Mouse (Mus musculus): ENCODE results near the gene Zbtb45. TPM values are rescaled to one million over a fixed set of nuclear protein-coding genes. Genes with fewer than 3 reads are reported as not detected.

Gene Zbtb45
- polyA plus RNA-seq, 1 experiment from 2014 or later, result 32.8 TPM

GRCm38 (mm10) chr7:12958948-12959347 lies 50.9 kb downstream of the Zbtb45 start:
- ATAC-seq, result no peak
- Histone ChIP-seq H3K27me3 (no peaks in the 10 kb centered on the region), H3K4me2 (no peak overlapping the region), H3K4me3 (no peak overlapping the region), H3K9ac (no peak overlapping the region), H3K27ac (no peak overlapping the region), H3K36me3 (ENCODE audit: poor library complexity, severe bottlenecking) (no peaks in the 10 kb centered on the region), H3K9me3 (replicated peaks) (no peaks in the 10 kb centered on the region), H3K4me1 (no peaks in the 10 kb centered on the region)
- WGBS, result 83% methylated on average over 4 of the region's 4 CpGs

GRCm38 (mm10) chr7:12957511-12957910 lies 52.3 kb downstream of the Zbtb45 start:
- WGBS, result 69% methylated on average over 5 of the region's 5 CpGs
- no peak overlapping the region for H3K9ac ChIP-seq
- no peaks in the 10 kb centered on the region for H3K4me1 ChIP-seq
- no peaks in the 10 kb centered on the region for H3K36me3 ChIP-seq (ENCODE audit: poor library complexity, severe bottlenecking)
- H3K4me2 ChIP-seq, result no peak overlapping the region
- no peak overlapping the region for H3K27ac ChIP-seq
- no peaks in the 10 kb centered on the region for H3K27me3 ChIP-seq
- H3K4me3 ChIP-seq, result no peak overlapping the region
- H3K9me3 ChIP-seq (replicated peaks), result no peaks in the 10 kb centered on the region
- no peak for ATAC-seq

GRCm38 (mm10) chr7:12954896-12955295 lies 54.9 kb downstream of the Zbtb45 start:
- peaks cover 6% of the 10 kb centered on the region for H3K4me1 ChIP-seq
- no peaks in the 10 kb centered on the region for H3K9me3 ChIP-seq (replicated peaks)
- H3K27me3 ChIP-seq, result no peaks in the 10 kb centered on the region
- WGBS, result 54% methylated on average over 3 of the region's 3 CpGs
- ATAC-seq, result no peak
- no peak overlapping the region for H3K27ac ChIP-seq
- no peak overlapping the region for H3K4me3 ChIP-seq
- no peak overlapping the region for H3K4me2 ChIP-seq
- no peaks in the 10 kb centered on the region for H3K36me3 ChIP-seq (ENCODE audit: poor library complexity, severe bottlenecking)
- H3K9ac ChIP-seq, result no peak overlapping the region

Other genes starting within 250 kb of the Zbtb45 start
- 11.4 and 14.9 TPM in 2 replicates for gene Zscan18, start 206.4 kb downstream of the Zbtb45 start, polyA plus RNA-seq (2015; fragmentation: Nextera tagmentation; extraction: Ambion mirVana)
- gene Zfp329, start 191.2 kb downstream of the Zbtb45 start, polyA plus RNA-seq (2015; fragmentation: Nextera tagmentation; extraction: Ambion mirVana), result 31.0 and 31.4 TPM in 2 replicates
- gene Zfp110, start 175.3 kb downstream of the Zbtb45 start, polyA plus RNA-seq (2015; fragmentation: Nextera tagmentation; extraction: Ambion mirVana), result 32.6 and 33.3 TPM in 2 replicates
- 7.0 and 7.5 TPM in 2 replicates for gene Zfp128, start 128.9 kb downstream of the Zbtb45 start, polyA plus RNA-seq (2015; fragmentation: Nextera tagmentation; extraction: Ambion mirVana)
- gene Zscan22, start 112.2 kb downstream of the Zbtb45 start, polyA plus RNA-seq (2015; fragmentation: Nextera tagmentation; extraction: Ambion mirVana), result 11.8 and 13.6 TPM in 2 replicates
- gene Rps5, start 87.7 kb downstream of the Zbtb45 start, polyA plus RNA-seq (2015; fragmentation: Nextera tagmentation; extraction: Ambion mirVana), result 820 and 824 TPM in 2 replicates
- gene Rnf225, start 82.6 kb downstream of the Zbtb45 start, polyA plus RNA-seq (2015; fragmentation: Nextera tagmentation; extraction: Ambion mirVana), result 0.74 and 0.78 TPM in 2 replicates
- 12.3 and 12.5 TPM in 2 replicates for gene Zfp324, start 44.2 kb downstream of the Zbtb45 start, polyA plus RNA-seq (2015; fragmentation: Nextera tagmentation; extraction: Ambion mirVana)
- 12.7 and 14.5 TPM in 2 replicates for gene Zfp446, start 32.2 kb downstream of the Zbtb45 start, polyA plus RNA-seq (2015; fragmentation: Nextera tagmentation; extraction: Ambion mirVana)
- 0.12 and 0.53 TPM in 2 replicates for gene Slc27a5, start 11.8 kb downstream of the Zbtb45 start, polyA plus RNA-seq (2015; fragmentation: Nextera tagmentation; extraction: Ambion mirVana)
- 270 and 289 TPM in 2 replicates for gene Trim28, start 10.9 kb downstream of the Zbtb45 start, polyA plus RNA-seq (2015; fragmentation: Nextera tagmentation; extraction: Ambion mirVana)
- gene Chmp2a, start 24.8 kb upstream of the Zbtb45 start, polyA plus RNA-seq (2015; fragmentation: Nextera tagmentation; extraction: Ambion mirVana), result 164 and 168 TPM in 2 replicates
- gene Ube2m, start 28.2 kb upstream of the Zbtb45 start, polyA plus RNA-seq (2015; fragmentation: Nextera tagmentation; extraction: Ambion mirVana), result 44.0 and 53.7 TPM in 2 replicates
- 5.1 and 6.0 TPM in 2 replicates for gene Mzf1, start 44.7 kb upstream of the Zbtb45 start, polyA plus RNA-seq (2015; fragmentation: Nextera tagmentation; extraction: Ambion mirVana)
- gene Vmn1r85, start 85.1 kb upstream of the Zbtb45 start, polyA plus RNA-seq (2015; fragmentation: Nextera tagmentation; extraction: Ambion mirVana), result not detected in 2 replicates
- gene Vmn1r86, start 109.9 kb upstream of the Zbtb45 start, polyA plus RNA-seq (2015; fragmentation: Nextera tagmentation; extraction: Ambion mirVana), result not detected in 2 replicates
- gene Vmn1r87, start 130.1 kb upstream of the Zbtb45 start, polyA plus RNA-seq (2015; fragmentation: Nextera tagmentation; extraction: Ambion mirVana), result not detected in 2 replicates
- gene Vmn1r88, start 149.5 kb upstream of the Zbtb45 start, polyA plus RNA-seq (2015; fragmentation: Nextera tagmentation; extraction: Ambion mirVana), result not detected in 2 replicates
- gene Vmn1r89, start 203.0 kb upstream of the Zbtb45 start, polyA plus RNA-seq (2015; fragmentation: Nextera tagmentation; extraction: Ambion mirVana), result not detected in 2 replicates

Data from forebrain, embryonic 13.5 days (tissue).